Mouse (Mus musculus): ENCODE data around the gene 1110051M20Rik.

Gene 1110051M20Rik

GRCm38 (mm10) chr2:91348936-91349335 lies 95.6 kb downstream of the 1110051M20Rik start:
- DNase-seq (ENCODE audit: low spot score): no peak

DNA sequence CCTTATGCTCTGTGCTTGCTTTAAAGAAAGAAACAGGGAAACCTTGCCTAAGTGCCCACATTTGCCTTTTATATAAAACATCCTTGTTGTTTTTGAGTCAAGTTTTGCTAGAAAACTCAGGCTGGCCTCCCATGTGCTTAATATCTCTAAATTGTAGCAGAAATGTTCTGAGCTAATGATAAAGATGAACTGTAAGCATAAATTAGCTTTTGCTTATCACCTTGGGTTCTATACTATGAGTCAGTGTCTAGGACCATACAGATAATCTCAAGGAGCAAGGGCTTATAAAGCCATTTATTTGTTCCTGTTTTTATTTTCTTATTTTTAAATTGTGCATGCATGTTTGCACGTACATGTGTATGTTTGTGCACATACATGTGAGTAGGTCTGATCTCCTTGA lies 98.9 kb downstream of the 1110051M20Rik start:
- DNase-seq (ENCODE audit: low spot score): no peak

- no peak for DNase-seq (ENCODE audit: low spot score)
These were observed 104.9 kb downstream of the 1110051M20Rik start for GRCm38 (mm10) chr2:91339591-91339990.

- no peak for DNase-seq (ENCODE audit: low spot score)
These were observed 109.4 kb downstream of the 1110051M20Rik start for GRCm38 (mm10) chr2:91335128-91335527.

DNA sequence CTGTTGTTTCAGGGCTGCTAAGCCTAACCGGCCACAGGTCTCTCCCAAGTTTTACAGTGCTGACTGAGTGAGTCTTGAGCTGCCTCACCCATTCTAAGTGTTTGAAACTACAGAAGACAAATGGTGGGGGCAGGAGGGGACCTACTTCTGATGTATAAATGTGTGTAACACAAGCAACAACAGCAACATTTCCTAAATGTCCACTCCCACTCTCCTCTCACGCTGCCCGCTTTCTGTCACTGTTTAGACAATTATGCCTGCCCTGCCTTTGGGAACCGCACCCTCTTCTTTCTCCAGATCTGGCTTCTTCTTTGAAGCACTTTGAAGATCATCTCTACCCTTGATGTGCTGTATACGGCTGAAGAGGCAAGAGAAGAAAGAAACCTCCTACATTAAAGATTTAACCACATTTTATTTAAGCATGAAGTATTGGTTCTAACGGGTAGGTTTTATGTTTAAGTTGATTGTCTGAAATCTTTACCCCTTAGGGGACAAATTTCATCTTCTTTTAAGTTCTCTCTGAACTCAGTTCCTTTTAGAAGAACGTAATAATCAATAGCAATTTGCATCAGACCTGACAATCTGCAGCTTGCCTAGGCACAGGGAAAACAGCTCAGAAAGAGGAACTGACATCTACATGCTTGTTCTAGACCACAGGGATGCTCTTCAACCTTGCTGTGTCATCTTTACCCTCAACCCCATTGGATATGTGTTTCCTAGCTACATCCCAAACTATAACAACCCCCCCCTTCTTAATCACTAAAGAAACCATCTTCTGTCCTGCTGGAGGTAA lies 113.3 kb downstream of the 1110051M20Rik start:
- DNase-seq (ENCODE audit: low spot score): no peak

GRCm38 (mm10) chr2:91329996-91330738 lies 114.3 kb downstream of the 1110051M20Rik start:
- peak; percentile 37 for DNase-seq (ENCODE audit: low spot score)

DNA sequence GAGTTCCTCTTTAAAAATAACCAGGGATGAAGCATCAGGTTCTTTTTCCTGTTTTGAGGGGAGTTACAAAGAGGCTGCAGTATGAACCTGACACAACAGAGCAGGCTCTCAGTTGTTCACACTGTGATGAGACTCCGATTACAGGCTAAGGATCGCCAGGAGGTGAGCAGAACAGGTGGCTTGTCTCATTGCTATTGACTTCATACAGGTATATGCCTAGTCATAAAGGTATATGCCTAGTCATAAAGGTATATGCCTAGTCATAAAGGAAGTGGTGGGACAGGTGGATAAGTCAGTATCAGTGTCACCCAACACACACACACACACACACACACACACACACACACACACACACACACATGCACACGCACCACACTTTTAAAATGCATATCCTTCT lies 115.8 kb downstream of the 1110051M20Rik start:
- DNase-seq (ENCODE audit: low spot score): no peak

GRCm38 (mm10) chr2:91327968-91328728 lies 116.4 kb downstream of the 1110051M20Rik start:
- peak; percentile 57 for DNase-seq (ENCODE audit: low spot score)

DNA sequence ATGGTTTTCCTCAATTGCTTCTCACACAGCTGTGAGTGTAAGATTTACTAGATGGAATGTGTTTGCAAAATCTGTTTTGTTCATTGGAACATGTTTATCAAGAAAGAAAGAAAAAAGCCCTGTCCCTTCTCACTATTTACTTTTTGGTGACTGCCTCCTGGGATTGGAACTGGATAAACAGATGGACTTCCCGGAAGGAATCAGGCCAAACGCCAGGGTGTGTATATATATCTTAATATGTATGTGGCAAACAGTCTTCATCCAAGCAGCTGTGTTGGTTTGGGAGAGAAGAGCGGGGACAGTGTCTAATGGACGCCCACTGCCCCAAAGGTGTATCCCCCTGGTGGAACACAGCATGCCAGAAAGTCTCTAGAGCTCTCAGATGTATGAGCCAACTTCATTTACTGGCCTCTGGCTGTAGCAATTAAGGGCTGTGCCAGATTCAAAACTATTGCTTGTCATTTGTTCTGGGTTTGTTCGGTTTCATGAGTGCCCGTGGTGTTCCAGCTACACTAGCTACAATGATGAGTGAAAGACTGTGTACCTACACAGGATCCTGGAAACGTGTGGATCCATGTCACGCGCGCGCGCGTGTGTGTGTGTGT lies 117.7 kb downstream of the 1110051M20Rik start:
- DNase-seq (ENCODE audit: low spot score): no peak

- peak; percentile 56 for DNase-seq (ENCODE audit: low spot score)
These were observed 119.6 kb downstream of the 1110051M20Rik start for GRCm38 (mm10) chr2:91324761-91325421.

GRCm38 (mm10) chr2:91324346-91324745 lies 120.2 kb downstream of the 1110051M20Rik start:
- no peak for DNase-seq (ENCODE audit: low spot score)

- DNase-seq (ENCODE audit: low spot score): no peak
These were observed 122.0 kb downstream of the 1110051M20Rik start for GRCm38 (mm10) chr2:91322490-91322889.

GRCm38 (mm10) chr2:91321923-91322322 lies 122.6 kb downstream of the 1110051M20Rik start:
- no peak for DNase-seq (ENCODE audit: low spot score)

DNA sequence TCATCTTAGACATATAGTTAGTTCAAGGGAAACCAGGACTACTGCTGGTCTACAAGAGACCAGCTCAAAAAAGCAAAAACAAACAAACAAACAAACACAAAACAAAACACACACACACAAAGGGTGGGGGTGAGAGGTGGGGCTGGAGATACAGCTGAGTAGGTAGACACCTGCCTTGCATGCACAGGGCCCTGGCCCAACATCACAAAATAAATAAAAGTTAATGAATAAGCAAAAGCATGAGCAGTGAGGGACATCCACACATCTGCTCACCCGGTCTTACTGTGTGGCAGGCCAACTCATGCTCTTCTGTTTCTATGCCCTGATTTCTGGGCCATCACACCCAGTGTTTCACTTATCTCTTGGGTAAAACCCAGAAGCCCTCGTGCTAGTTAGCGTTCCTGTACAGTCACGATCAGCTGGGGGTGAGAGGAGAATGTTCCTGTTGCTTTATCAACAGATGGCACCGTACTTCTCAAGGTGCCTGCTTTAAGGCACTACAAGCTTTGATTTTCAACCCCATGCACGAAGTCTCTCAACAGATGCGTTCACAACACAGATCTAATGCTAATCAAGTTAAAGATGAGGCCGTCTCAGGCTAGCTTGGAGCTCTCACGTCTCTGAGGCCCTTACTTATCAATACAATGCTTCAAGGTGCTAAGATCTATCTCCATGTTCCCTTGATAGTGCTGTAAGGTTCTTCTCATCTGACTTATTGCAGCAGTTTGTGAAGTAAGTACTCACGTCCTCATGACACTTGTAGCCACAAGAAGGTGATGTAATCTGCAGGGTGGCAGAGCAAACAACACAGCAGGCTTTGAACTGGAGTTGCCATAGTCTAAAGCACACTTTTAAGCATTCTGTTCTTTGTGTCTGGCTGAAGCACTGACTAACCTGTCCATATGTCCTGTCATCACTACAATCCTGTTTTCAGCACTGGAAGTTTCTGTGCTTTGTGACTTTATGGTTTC lies 123.7 kb downstream of the 1110051M20Rik start:
- DNase-seq (ENCODE audit: low spot score): no peak

- DNase-seq (ENCODE audit: low spot score): no peak
These were observed 130.3 kb downstream of the 1110051M20Rik start for GRCm38 (mm10) chr2:91314184-91314583.

DNA sequence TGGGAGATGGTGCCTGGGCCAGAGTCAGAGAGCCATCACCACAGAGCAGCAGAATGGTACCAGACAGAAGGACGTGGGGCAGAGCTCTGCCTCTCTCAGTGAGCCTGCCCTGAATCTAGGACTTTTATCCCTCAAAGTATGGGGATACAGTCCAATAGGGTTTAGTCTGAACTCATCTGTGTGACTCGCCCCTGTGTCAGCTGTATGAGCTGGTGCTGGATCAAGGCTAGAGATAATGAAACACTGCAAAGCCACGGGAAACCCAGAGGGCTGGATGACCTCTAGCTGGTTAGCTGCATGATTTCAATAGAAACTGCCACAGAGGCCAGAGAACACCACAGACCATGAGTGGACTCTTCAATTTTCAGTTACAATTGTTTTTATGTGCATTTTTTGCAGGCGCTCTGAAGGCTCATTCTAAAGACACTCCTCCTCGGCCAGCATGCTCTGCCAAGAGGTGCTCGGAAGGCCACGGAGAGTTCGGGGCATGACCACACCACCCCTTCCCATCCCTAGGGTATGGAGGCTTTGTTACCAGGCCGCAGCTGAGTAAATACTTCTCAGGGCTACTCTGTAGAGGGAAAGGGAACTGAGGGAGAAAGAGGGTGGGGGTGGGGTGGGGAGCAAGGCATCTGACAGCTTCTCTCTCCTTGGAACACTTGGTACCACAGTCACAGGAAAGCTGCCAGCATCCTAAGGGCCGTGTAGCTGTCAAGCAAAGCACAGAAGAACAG lies 131.8 kb downstream of the 1110051M20Rik start:
- DNase-seq (ENCODE audit: low spot score): no peak

GRCm38 (mm10) chr2:91309546-91309945 lies 135.0 kb downstream of the 1110051M20Rik start:
- DNase-seq (ENCODE audit: low spot score): no peak

DNA sequence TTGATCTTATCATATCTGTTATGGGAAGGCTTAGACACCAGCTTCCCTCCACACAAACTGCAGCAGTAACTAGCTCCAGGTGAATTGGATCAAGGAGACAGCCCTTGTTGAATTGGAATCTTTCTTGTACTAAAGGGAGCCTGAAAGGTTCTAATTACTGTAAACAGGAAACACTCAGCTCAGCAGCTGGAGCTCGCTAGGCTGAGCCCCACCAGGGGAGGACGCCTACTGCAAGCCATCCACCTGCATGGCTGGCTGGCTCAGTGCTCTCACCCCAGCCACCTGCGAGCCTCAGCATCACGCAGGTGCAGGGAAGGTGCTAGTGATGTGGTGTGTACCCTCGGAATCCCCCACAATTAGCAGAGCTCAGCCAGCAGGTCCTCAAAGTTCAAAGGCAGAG lies 135.8 kb downstream of the 1110051M20Rik start:
- DNase-seq (ENCODE audit: low spot score): no peak

DNA sequence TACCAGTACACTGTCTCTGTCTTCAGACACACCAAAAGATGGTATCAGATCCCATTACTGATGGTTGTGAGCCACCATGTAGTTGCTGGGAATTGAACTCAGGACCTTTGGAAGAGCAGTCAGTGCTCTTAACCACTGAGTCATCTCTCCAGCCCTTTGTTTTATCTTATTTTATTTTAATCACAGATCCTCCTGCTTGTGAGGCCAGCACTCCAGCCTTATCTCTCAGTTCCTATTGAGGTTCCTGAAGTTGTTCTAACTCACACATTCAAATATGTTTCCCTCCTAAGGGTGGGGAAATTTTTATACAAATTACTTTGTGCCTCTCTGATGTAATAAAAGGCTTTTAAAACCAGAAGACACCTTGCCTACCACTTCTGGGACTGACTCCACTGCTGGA lies 137.9 kb downstream of the 1110051M20Rik start:
- DNase-seq (ENCODE audit: low spot score): no peak

GRCm38 (mm10) chr2:91305926-91306325 lies 138.6 kb downstream of the 1110051M20Rik start:
- DNase-seq (ENCODE audit: low spot score): no peak

All from retina, embryonic 14.5 days (tissue).